Mouse (Mus musculus): Measurements from ENCODE around the gene Pfn5.
"Not testable (repeated sequence)": the region's sequence is repeated elsewhere in the genome, so short reads cannot be mapped to it uniquely, and the experiment has no call there.

The Pfn5 gene

DNA sequence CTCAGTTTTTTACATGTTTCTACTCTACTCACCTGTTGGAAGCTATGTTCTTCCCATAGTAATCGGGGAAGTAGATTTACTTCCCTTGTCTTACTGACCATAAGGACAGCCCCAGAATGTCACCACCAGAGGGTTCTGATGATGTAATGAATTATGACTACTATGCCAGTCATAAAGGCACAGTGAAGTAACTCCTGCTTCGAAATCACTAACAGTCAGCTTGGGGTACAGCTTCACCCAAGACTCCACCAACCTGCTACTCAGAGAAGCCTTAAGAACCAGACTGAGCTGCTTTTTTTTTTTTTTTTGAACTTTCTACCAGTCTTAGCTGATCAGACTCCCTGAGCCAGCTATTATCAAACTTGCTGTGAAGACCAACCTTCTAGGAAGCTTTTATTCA, at the start of gene Pfn5, which contains the start of gene Asb12:
Gene Pfn5 (plus strand): TSS at position 218 of the 400 bp plus-strand sequence.
Gene Asb12 (minus strand): TSS at position 101 of the 400 bp plus-strand sequence.
- no peak for DNase-seq (ENCODE audit: low spot score in 2 of 2)

GRCm38 (mm10) chrX:95523883-95524282, 34.0 kb upstream of the Pfn5 start:
- DNase-seq (ENCODE audit: low spot score in 2 of 2): no peak

- DNase-seq (ENCODE audit: low spot score in 2 of 2): no peak
These were observed 32.7 kb upstream of the Pfn5 start for GRCm38 (mm10) chrX:95525166-95525565.

- not testable (repeated sequence) for DNase-seq (ENCODE audit: low spot score in 2 of 2)
These were observed 22.4 kb upstream of the Pfn5 start for GRCm38 (mm10) chrX:95535493-95535892.

GRCm38 (mm10) chrX:95554321-95554720, 3.6 kb upstream of the Pfn5 start:
- no peak for DNase-seq (ENCODE audit: low spot score in 2 of 2)

GRCm38 (mm10) chrX:95600609-95601008, 42.7 kb downstream of the Pfn5 start:
- no peak for DNase-seq (ENCODE audit: low spot score in 2 of 2)

All from right cerebral cortex, postnatal 10 days (tissue).